Mouse (Mus musculus): ENCODE results near the gene Cyp1a1. TPM values are rescaled to one million over a fixed set of nuclear protein-coding genes. Genes with fewer than 3 reads are reported as not detected.

Gene Cyp1a1
- polyA plus RNA-seq, 1 experiment from 2014 or later = 0.25 TPM

- peak overlapping the region; percentile 11; the same call in 1 of the 2 replicates for H3K4me3 ChIP-seq (ENCODE audit: low read length)
- 0 out of 2 replicates have a peak, but pooled peaks cover 8% of the 10 kb centered on the region for H3K4me1 ChIP-seq (ENCODE audit: insufficient read depth, low read length)
- H3K27ac ChIP-seq (ENCODE audit: low read length) = no peak overlapping the region
- ATAC-seq (ENCODE audit: low FRiP score, low TSS enrichment) = peak; percentile 80
- WGBS = 2% methylated on average over 11 of the region's 11 CpGs
- H3K27me3 ChIP-seq (ENCODE audit: insufficient read depth, low read length) = no peaks in the 10 kb centered on the region
- H3K36me3 ChIP-seq (ENCODE audit: insufficient read depth, low read length) = no peaks in the 10 kb centered on the region
- peak overlapping the region; percentile 41 for H3K4me2 ChIP-seq (replicated peaks; ENCODE audit: low read depth, low read length)
- H3K9me3 ChIP-seq (ENCODE audit: low read length) = no peaks in the 10 kb centered on the region
- H3K9ac ChIP-seq (replicated peaks; ENCODE audit: low read length) = peak overlapping the region; percentile 40; the same call in 1 of the 2 replicates
These were observed 32.0 kb upstream of the Cyp1a1 start for GRCm38 (mm10) chr9:57655749-57656148.

DNA sequence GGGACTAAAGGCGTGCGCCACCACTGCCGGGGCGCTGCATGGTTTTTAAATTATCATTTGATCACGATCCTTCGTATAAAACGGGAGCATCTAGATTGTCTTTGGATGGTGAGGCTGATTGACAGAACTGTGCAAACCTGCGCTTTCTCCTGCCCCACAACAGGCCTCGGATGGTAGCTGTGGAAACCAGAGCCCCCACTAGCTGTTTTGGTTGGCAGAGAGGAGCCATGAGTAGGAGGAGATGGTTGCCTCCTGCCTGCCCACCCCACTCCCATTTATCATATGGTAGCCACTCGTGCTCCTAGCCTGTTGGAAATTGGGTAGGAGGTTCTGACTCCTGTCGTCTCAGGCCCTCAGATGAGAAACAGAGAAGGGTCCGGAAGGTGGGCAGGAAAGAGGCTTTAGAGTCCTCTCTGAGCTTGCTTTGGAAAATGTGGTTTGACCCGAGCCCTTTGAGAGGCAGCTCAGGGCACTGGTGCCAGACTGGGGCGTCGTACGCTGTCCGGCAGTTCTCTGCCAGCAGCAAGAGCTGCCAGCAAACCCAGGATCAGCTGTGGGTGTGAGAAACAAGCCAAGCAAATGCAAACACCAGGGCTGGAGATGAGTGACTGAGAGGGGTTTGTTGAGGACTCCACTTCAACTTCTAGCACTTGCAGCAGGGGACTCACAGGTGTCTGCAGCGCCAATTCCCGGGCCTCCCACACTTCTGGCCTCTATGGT lies 30.9 kb upstream of the Cyp1a1 start:
- Histone ChIP-seq H3K4me1 (ENCODE audit: insufficient read depth, low read length) (0 out of 2 replicates have a peak, but pooled peaks cover 3% of the 10 kb centered on the region), H3K4me2 (replicated peaks; ENCODE audit: low read depth, low read length) (no peak overlapping the region), H3K9ac (replicated peaks; ENCODE audit: low read length) (no peak overlapping the region), H3K4me3 (ENCODE audit: low read length) (no peak overlapping the region), H3K27me3 (ENCODE audit: insufficient read depth, low read length) (no peaks in the 10 kb centered on the region), H3K27ac (ENCODE audit: low read length) (no peak overlapping the region), H3K9me3 (ENCODE audit: low read length) (no peaks in the 10 kb centered on the region), H3K36me3 (ENCODE audit: insufficient read depth, low read length) (no peaks in the 10 kb centered on the region)
- ATAC-seq (ENCODE audit: low FRiP score, low TSS enrichment) = no peak
- WGBS = 77% methylated on average over 19 of the region's 19 CpGs

DNA sequence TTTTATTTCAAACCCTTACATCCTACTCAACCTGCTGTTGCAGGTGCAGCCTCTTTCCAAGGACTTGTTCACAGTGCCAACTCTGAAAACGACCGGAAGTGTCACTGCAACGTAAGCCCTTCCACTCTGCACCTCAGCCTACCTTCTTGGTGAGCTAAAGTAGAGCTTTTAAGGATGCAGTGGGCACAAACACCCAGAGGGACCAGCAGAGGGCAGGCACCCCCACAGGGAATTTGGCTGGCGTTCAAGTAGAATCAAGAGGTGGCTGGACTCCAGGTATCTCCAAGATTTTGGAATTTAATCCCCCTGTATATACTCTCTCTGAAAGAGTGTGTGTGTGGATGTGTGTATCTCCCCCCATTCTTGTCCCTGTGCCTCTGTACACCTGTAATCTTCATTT lies 29.9 kb upstream of the Cyp1a1 start:
- H3K4me1 ChIP-seq (ENCODE audit: insufficient read depth, low read length) = 0 out of 2 replicates have a peak, but pooled peaks cover 3% of the 10 kb centered on the region
- no peaks in the 10 kb centered on the region for H3K27me3 ChIP-seq (ENCODE audit: insufficient read depth, low read length)
- H3K36me3 ChIP-seq (ENCODE audit: insufficient read depth, low read length) = no peaks in the 10 kb centered on the region
- no peak overlapping the region for H3K4me3 ChIP-seq (ENCODE audit: low read length)
- H3K4me2 ChIP-seq (replicated peaks; ENCODE audit: low read depth, low read length) = no peak overlapping the region
- no peak for ATAC-seq (ENCODE audit: low FRiP score, low TSS enrichment)
- H3K9me3 ChIP-seq (ENCODE audit: low read length) = no peaks in the 10 kb centered on the region
- no peak overlapping the region for H3K27ac ChIP-seq (ENCODE audit: low read length)
- 57% methylated on average over 4 of the region's 4 CpGs for WGBS
- no peak overlapping the region for H3K9ac ChIP-seq (replicated peaks; ENCODE audit: low read length)

GRCm38 (mm10) chr9:57658970-57659369 lies 28.8 kb upstream of the Cyp1a1 start:
- H3K4me3 ChIP-seq (ENCODE audit: low read length) = no peak overlapping the region
- 0 out of 2 replicates have a peak, but pooled peaks cover 4% of the 10 kb centered on the region for H3K9me3 ChIP-seq (ENCODE audit: low read length)
- no peaks in the 10 kb centered on the region for H3K36me3 ChIP-seq (ENCODE audit: insufficient read depth, low read length)
- no peak overlapping the region for H3K27ac ChIP-seq (ENCODE audit: low read length)
- H3K4me1 ChIP-seq (ENCODE audit: insufficient read depth, low read length) = 0 out of 2 replicates have a peak, but pooled peaks cover 3% of the 10 kb centered on the region
- 87% methylated on average over 4 of the region's 4 CpGs for WGBS
- no peak for ATAC-seq (ENCODE audit: low FRiP score, low TSS enrichment)
- no peak overlapping the region for H3K9ac ChIP-seq (replicated peaks; ENCODE audit: low read length)
- no peaks in the 10 kb centered on the region for H3K27me3 ChIP-seq (ENCODE audit: insufficient read depth, low read length)
- no peak overlapping the region for H3K4me2 ChIP-seq (replicated peaks; ENCODE audit: low read depth, low read length)

- 0 out of 2 replicates have a peak, but pooled peaks cover 4% of the 10 kb centered on the region for H3K9me3 ChIP-seq (ENCODE audit: low read length)
- H3K4me3 ChIP-seq (ENCODE audit: low read length) = no peak overlapping the region
- no peaks in the 10 kb centered on the region for H3K36me3 ChIP-seq (ENCODE audit: insufficient read depth, low read length)
- H3K4me1 ChIP-seq (ENCODE audit: insufficient read depth, low read length) = 0 out of 2 replicates have a peak, but pooled peaks cover 3% of the 10 kb centered on the region
- no peaks in the 10 kb centered on the region for H3K27me3 ChIP-seq (ENCODE audit: insufficient read depth, low read length)
- H3K4me2 ChIP-seq (replicated peaks; ENCODE audit: low read depth, low read length) = no peak overlapping the region
- H3K9ac ChIP-seq (replicated peaks; ENCODE audit: low read length) = no peak overlapping the region
- no peak overlapping the region for H3K27ac ChIP-seq (ENCODE audit: low read length)
- 25% methylated on average over 4 of the region's 4 CpGs for WGBS
- ATAC-seq (ENCODE audit: low FRiP score, low TSS enrichment) = 0 out of 2 replicates have a peak, but pooled peaks have one; percentile 63
These were observed 28.0 kb upstream of the Cyp1a1 start for GRCm38 (mm10) chr9:57659774-57660173.

GRCm38 (mm10) chr9:57660501-57660900 lies 27.2 kb upstream of the Cyp1a1 start:
- Histone ChIP-seq H3K27ac (ENCODE audit: low read length) (no peak overlapping the region), H3K9me3 (ENCODE audit: low read length) (0 out of 2 replicates have a peak, but pooled peaks cover 4% of the 10 kb centered on the region), H3K27me3 (ENCODE audit: insufficient read depth, low read length) (no peaks in the 10 kb centered on the region), H3K9ac (replicated peaks; ENCODE audit: low read length) (no peak overlapping the region), H3K36me3 (ENCODE audit: insufficient read depth, low read length) (no peaks in the 10 kb centered on the region), H3K4me2 (replicated peaks; ENCODE audit: low read depth, low read length) (no peak overlapping the region), H3K4me3 (ENCODE audit: low read length) (no peak overlapping the region), H3K4me1 (ENCODE audit: insufficient read depth, low read length) (0 out of 2 replicates have a peak, but pooled peaks cover 3% of the 10 kb centered on the region)
- WGBS = 52% methylated on average over 6 of the region's 6 CpGs
- ATAC-seq (ENCODE audit: low FRiP score, low TSS enrichment) = peak; percentile 54; the same call in 1 of the 2 replicates

- 0 out of 2 replicates have a peak, but pooled peaks cover 4% of the 10 kb centered on the region for H3K9me3 ChIP-seq (ENCODE audit: low read length)
- WGBS = 45% methylated on average over 3 of the region's 3 CpGs
- ATAC-seq (ENCODE audit: low FRiP score, low TSS enrichment) = no peak
These were observed 26.2 kb upstream of the Cyp1a1 start for GRCm38 (mm10) chr9:57661552-57661951.

DNA sequence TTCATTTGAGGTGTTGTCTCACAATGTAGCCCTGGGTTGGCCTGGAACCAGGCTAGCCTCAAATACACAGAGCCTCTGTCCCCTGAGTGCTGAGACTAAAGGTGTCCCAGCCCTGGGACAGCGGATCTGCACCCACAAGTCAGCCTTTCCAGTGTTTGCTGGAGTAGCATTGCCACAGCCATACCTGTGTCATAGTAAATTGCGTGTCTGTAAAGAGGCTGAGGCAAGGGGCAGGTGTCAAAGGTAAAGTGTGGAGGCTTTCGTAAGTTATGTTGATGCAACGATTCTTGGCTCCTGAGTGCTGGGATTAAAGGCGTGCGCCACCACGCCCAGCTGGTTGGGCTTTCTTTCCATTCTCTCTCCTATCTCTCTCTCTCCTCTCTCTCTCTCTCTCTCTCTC lies 23.1 kb upstream of the Cyp1a1 start:
- Histone ChIP-seq H3K9me3 (ENCODE audit: low read length) (0 out of 2 replicates have a peak, but pooled peaks cover 4% of the 10 kb centered on the region), H3K27me3 (ENCODE audit: insufficient read depth, low read length) (no peaks in the 10 kb centered on the region)

More at GRCm38 (mm10) chr9:57661552-57661951, 26.2 kb upstream of the Cyp1a1 start:
- no peak overlapping the region for H3K9ac ChIP-seq (replicated peaks; ENCODE audit: low read length)
- H3K4me3 ChIP-seq (ENCODE audit: low read length) = no peak overlapping the region
- H3K27ac ChIP-seq (ENCODE audit: low read length) = no peak overlapping the region
- no peaks in the 10 kb centered on the region for H3K27me3 ChIP-seq (ENCODE audit: insufficient read depth, low read length)
- H3K4me1 ChIP-seq (ENCODE audit: insufficient read depth, low read length) = no peaks in the 10 kb centered on the region
- no peaks in the 10 kb centered on the region for H3K36me3 ChIP-seq (ENCODE audit: insufficient read depth, low read length)
- H3K4me2 ChIP-seq (replicated peaks; ENCODE audit: low read depth, low read length) = no peak overlapping the region

DNA sequence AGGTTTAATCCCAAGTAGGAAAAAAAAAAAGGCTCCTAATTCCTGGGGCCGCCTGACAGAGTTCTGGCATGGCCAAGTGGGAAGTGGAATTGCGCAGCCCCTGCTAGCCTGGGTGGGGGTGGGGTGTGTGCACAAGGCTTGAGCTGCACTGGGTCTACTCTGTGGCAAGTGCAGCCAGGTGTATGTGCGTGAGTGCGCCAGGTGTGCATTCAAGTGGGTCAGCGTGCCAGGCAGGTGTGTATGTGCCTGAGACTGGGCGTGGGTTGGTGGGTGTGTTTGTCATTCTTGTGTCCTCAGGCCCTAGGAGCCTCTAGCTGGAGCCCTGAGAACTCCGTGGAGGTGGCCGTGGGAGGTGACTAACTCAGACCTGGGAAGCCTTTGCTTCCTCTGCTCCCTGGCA lies 21.2 kb upstream of the Cyp1a1 start:
- H3K4me2 ChIP-seq (replicated peaks; ENCODE audit: low read depth, low read length) = no peak overlapping the region
- no peak overlapping the region for H3K27ac ChIP-seq (ENCODE audit: low read length)
- 76% methylated on average over 8 of the region's 8 CpGs for WGBS
- ATAC-seq (ENCODE audit: low FRiP score, low TSS enrichment) = no peak
- no peaks in the 10 kb centered on the region for H3K4me1 ChIP-seq (ENCODE audit: insufficient read depth, low read length)
- H3K4me3 ChIP-seq (ENCODE audit: low read length) = no peak overlapping the region
- H3K9ac ChIP-seq (replicated peaks; ENCODE audit: low read length) = no peak overlapping the region
- H3K27me3 ChIP-seq (ENCODE audit: insufficient read depth, low read length) = no peaks in the 10 kb centered on the region
- H3K9me3 ChIP-seq (ENCODE audit: low read length) = 0 out of 2 replicates have a peak, but pooled peaks cover 4% of the 10 kb centered on the region
- H3K36me3 ChIP-seq (ENCODE audit: insufficient read depth, low read length) = no peaks in the 10 kb centered on the region

More for the DNA sequence above, 23.1 kb upstream of the Cyp1a1 start:
- WGBS = 61% methylated on average over 7 of the region's 7 CpGs
- no peak for ATAC-seq (ENCODE audit: low FRiP score, low TSS enrichment)
- Histone ChIP-seq H3K9ac (replicated peaks; ENCODE audit: low read length) (no peak overlapping the region), H3K36me3 (ENCODE audit: insufficient read depth, low read length) (no peaks in the 10 kb centered on the region), H3K4me2 (replicated peaks; ENCODE audit: low read depth, low read length) (no peak overlapping the region), H3K4me3 (ENCODE audit: low read length) (no peak overlapping the region), H3K27ac (ENCODE audit: low read length) (no peak overlapping the region), H3K4me1 (ENCODE audit: insufficient read depth, low read length) (no peaks in the 10 kb centered on the region)

DNA sequence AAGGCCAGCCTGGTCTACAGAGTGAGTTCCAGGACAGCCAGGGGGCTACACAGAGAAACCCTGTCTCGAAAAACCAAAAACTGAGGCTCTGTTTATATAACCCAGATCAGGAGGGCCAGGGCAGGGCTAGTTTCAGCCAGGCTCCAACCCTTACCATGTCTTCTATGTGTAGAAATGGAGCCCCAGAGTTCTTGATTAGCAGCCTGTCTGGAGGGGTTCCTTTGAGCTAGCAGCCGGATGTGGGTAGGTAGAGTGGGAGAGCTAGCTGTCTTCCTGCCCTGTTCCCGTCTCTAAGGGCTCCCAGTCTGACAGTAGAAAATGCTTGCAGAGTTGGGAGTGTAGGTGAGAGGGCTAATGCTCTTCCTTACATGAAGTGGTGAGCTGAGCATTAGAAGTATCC lies 20.6 kb upstream of the Cyp1a1 start:
- H3K4me2 ChIP-seq (replicated peaks; ENCODE audit: low read depth, low read length) = no peak overlapping the region
- no peak overlapping the region for H3K4me3 ChIP-seq (ENCODE audit: low read length)
- H3K27me3 ChIP-seq (ENCODE audit: insufficient read depth, low read length) = no peaks in the 10 kb centered on the region
- no peak overlapping the region for H3K27ac ChIP-seq (ENCODE audit: low read length)
- no peak overlapping the region for H3K9ac ChIP-seq (replicated peaks; ENCODE audit: low read length)
- WGBS = 85% methylated on average over 3 of the region's 3 CpGs
- ATAC-seq (ENCODE audit: low FRiP score, low TSS enrichment) = no peak
- H3K4me1 ChIP-seq (ENCODE audit: insufficient read depth, low read length) = no peaks in the 10 kb centered on the region
- H3K36me3 ChIP-seq (ENCODE audit: insufficient read depth, low read length) = no peaks in the 10 kb centered on the region
- H3K9me3 ChIP-seq (ENCODE audit: low read length) = 0 out of 2 replicates have a peak, but pooled peaks cover 4% of the 10 kb centered on the region
